Mouse (Mus musculus) olfactory bulb, adult 2 months (tissue): Measurements from ENCODE around the gene Gm49711.

Source experiments
- CTCF ChIP-seq: fragments of 200-500 bp; IDR thresholded peaks from 2 replicates; pipeline ENCODE4 v1.5.1; 2012; ENCODE audit warnings: low read depth, mild to moderate bottlenecking, low read length, moderate library complexity; ENCODE audit not compliant: insufficient read depth
- POLR2A ChIP-seq: fragments of 200-500 bp; IDR thresholded peaks from 2 replicates; pipeline ENCODE4 v1.6.1; 2012; ENCODE audit warnings: mild to moderate bottlenecking, low read depth, low read length, moderate library complexity; ENCODE audit not compliant: insufficient read depth

DNA sequence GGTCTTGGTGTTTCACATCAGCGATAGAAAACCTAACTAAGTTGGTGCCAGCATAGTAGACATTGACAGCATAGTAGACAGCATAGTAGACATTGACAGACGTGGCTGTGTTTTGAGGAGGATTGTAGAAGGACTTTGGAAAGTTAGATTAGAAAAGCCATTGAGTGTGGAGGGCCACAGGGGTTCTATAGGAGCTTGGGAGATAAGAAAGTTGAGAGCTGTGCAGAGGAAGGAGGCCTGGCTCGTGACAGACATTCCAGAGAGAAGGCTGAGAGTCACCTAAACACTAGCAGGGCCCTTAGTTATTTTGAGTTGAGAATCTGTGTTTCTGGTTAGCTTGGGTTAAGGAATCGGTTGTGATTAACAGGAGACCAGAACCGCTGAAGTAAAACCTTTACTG lies 69.5 kb downstream of the Gm49711 start:
- no peak for TF ChIP-seq CTCF
- no peak for TF ChIP-seq POLR2A
